Mouse (Mus musculus) heart, embryonic 10.5 days (tissue): ENCODE measurements around the gene Slc15a3. TPM values are rescaled to one million over a fixed set of nuclear protein-coding genes. Genes with fewer than 3 reads are reported as not detected.

ENCODE experiments used
- DNase-seq: peaks from one replicate; pipeline ENCODE4 v3.0.0-alpha.2; 2017; ENCODE audit warnings: low spot score
- H3K27ac ChIP-seq: fragments of 300-500 bp; sonication (generic); 2 replicates; pipeline ENCODE4 v1.5.1; 2016; ENCODE audit warnings: mild to moderate bottlenecking
- H3K27me3 ChIP-seq: fragments of 300-500 bp; sonication (generic); 2 replicates; pipeline ENCODE4 v1.6.1; 2016; ENCODE audit warnings: mild to moderate bottlenecking; ENCODE audit not compliant: poor library complexity, insufficient read depth, severe bottlenecking
- H3K36me3 ChIP-seq: fragments of 300-500 bp; sonication (generic); 2 replicates; pipeline ENCODE4 v1.6.1; 2016; ENCODE audit warnings: mild to moderate bottlenecking, moderate library complexity
- H3K4me1 ChIP-seq: fragments of 300-500 bp; sonication (generic); 2 replicates; pipeline ENCODE4 v1.6.1; 2016; ENCODE audit warnings: mild to moderate bottlenecking
- H3K4me3 ChIP-seq: fragments of 300-500 bp; sonication (generic); 2 replicates; pipeline ENCODE4 v1.5.1; 2016; ENCODE audit warnings: mild to moderate bottlenecking, moderate library complexity
- H3K9me3 ChIP-seq: fragments of 300-500 bp; sonication (generic); 2 replicates; pipeline ENCODE4 v1.6.1; 2016; ENCODE audit warnings: mild to moderate bottlenecking, moderate library complexity
- WGBS: fragments of 180-500 bp; shearing (Covaris S2); methylation state at CpG from one replicate; pipeline ENCODE4 v1.1.7; 2016; 5-methylcytosine and 5-hydroxymethylcytosine counted together
- polyA plus RNA-seq: library from polyadenylated mRNA; unstranded; fragments of >200 nt; fragmentation: Nextera tagmentation; extraction: Ambion mirVana; gene quantifications from 2 replicates; pipeline ENCODE4 v1.2.1, GENCODE M21; 2016

Gene Slc15a3
- 0.16 and 0.22 TPM in 2 replicates for polyA plus RNA-seq

- no peaks in the 10 kb centered on the region for H3K9me3 ChIP-seq
- DNase-seq: no peak
- no peak within 1 kb of the TSS for H3K4me3 ChIP-seq
- no peaks in the 10 kb centered on the region for H3K36me3 ChIP-seq
- H3K4me1 ChIP-seq: peaks cover 18% of the 10 kb centered on the region
- no peak within 1 kb of the TSS for H3K27ac ChIP-seq
- H3K27me3 ChIP-seq: peaks cover 17% of the 10 kb centered on the region; the same call in 1 of the 2 replicates
- 72% methylated on average over 15 of the region's 15 CpGs for WGBS
Measured at GRCm38 (mm10) chr19:10839010-10839892, at the start of gene Slc15a3. Gene Slc15a3, plus strand, starts transcription at chr19:10839727.

DNA sequence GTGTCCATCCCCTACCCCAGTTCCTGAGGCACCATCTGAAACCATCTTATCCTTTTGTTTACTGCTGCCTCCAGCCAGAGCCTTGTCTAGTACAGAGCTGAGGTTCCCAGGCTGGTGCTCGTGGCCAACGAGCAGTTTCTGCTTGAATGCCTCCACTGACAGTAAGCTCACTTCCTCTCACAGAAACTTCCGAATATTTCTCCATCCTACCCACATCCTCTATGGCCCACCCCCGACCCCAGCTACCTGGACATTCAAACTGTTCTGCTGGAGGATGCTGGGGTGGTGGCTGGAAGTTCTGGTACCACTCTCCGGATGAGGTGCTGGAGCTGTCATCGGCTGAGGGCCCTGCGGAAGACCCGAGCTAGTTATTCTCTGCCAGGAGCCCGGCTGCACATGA, 49.2 kb upstream of the Slc15a3 start:
- Histone ChIP-seq H3K27me3 (peaks cover 25% of the 10 kb centered on the region), H3K9me3 (no peaks in the 10 kb centered on the region), H3K27ac (no peak overlapping the region), H3K36me3 (no peaks in the 10 kb centered on the region), H3K4me3 (no peak overlapping the region), H3K4me1 (peaks cover 9% of the 10 kb centered on the region)
- WGBS: 68% methylated on average over 9 of the region's 9 CpGs
- DNase-seq: no peak

- Histone ChIP-seq H3K9me3 (no peaks in the 10 kb centered on the region), H3K4me1 (peaks cover 9% of the 10 kb centered on the region), H3K4me3 (no peak overlapping the region), H3K27me3 (peaks cover 17% of the 10 kb centered on the region), H3K27ac (no peak overlapping the region), H3K36me3 (no peaks in the 10 kb centered on the region)
- no peak for DNase-seq
- WGBS: 58% methylated on average over 3 of the region's 3 CpGs
Measured at GRCm38 (mm10) chr19:10793044-10793443, 46.5 kb upstream of the Slc15a3 start.

DNA sequence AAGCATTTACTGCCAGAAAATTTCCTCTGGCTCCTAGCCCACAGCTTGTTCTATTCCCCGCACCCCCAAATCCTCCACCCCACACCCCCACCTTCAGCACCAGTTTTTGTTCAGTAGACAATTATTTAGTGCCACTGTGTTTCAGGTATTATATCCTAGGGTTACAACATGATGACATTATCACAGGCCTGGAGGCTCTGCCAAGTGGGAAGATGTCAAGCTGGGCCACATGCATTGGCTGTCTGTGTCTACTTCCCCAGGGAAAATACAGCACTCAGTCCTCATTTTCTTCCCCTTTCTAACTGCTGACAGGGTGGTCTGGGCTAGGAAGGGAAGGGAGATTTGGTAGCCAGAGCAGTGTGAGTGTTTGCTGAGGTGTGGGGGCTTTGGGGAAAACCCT, 44.6 kb upstream of the Slc15a3 start:
- peaks cover 18% of the 10 kb centered on the region; the same call in 1 of the 2 replicates for H3K27me3 ChIP-seq
- peaks cover 3% of the 10 kb centered on the region for H3K4me1 ChIP-seq
- H3K4me3 ChIP-seq: no peak overlapping the region
- DNase-seq: no peak
- WGBS: 97% methylated on average over 1 of the region's 1 CpGs
- no peak overlapping the region for H3K27ac ChIP-seq
- H3K36me3 ChIP-seq: no peaks in the 10 kb centered on the region
- no peaks in the 10 kb centered on the region for H3K9me3 ChIP-seq

GRCm38 (mm10) chr19:10798576-10798975, 41.0 kb upstream of the Slc15a3 start:
- H3K9me3 ChIP-seq: no peaks in the 10 kb centered on the region
- H3K4me1 ChIP-seq: no peaks in the 10 kb centered on the region
- H3K4me3 ChIP-seq: no peak overlapping the region
- H3K36me3 ChIP-seq: no peaks in the 10 kb centered on the region
- no peak overlapping the region for H3K27ac ChIP-seq
- WGBS: 54% methylated on average over 10 of the region's 10 CpGs
- peaks cover 21% of the 10 kb centered on the region; the same call in 1 of the 2 replicates for H3K27me3 ChIP-seq
- DNase-seq: no peak

GRCm38 (mm10) chr19:10799155-10799554, 40.4 kb upstream of the Slc15a3 start:
- 85% methylated on average over 17 of the region's 17 CpGs for WGBS
- Histone ChIP-seq H3K27me3 (peaks cover 21% of the 10 kb centered on the region; the same call in 1 of the 2 replicates), H3K4me3 (no peak overlapping the region), H3K36me3 (no peaks in the 10 kb centered on the region), H3K4me1 (no peaks in the 10 kb centered on the region), H3K27ac (0 out of 2 replicates have a peak overlapping the region, but pooled peaks have one; percentile 6), H3K9me3 (no peaks in the 10 kb centered on the region)
- DNase-seq: no peak

DNA sequence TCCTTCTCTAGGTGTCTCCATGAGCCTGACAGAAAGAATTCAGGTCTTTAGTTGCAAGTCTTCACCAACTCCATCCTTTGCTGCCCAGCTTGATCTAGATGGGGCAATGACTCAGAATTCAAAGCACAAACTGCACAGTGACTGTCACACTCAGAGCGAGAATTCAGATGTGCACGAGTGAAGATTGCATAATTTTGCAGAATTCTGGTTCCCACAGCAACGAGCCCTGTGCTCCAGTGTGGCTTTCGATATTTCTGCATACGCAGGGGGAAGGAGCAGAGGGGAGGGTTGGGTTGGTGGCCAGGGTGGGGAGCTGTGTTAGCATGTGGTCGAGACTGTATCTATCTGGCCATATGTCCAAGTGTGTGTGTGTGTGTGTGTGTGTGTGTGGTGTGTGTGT, 38.5 kb upstream of the Slc15a3 start:
- Histone ChIP-seq H3K27ac (no peak overlapping the region), H3K9me3 (no peaks in the 10 kb centered on the region), H3K4me3 (no peak overlapping the region), H3K4me1 (no peaks in the 10 kb centered on the region), H3K36me3 (no peaks in the 10 kb centered on the region), H3K27me3 (peaks cover 21% of the 10 kb centered on the region; the same call in 1 of the 2 replicates)
- DNase-seq: no peak
- 83% methylated on average over 6 of the region's 6 CpGs for WGBS

DNA sequence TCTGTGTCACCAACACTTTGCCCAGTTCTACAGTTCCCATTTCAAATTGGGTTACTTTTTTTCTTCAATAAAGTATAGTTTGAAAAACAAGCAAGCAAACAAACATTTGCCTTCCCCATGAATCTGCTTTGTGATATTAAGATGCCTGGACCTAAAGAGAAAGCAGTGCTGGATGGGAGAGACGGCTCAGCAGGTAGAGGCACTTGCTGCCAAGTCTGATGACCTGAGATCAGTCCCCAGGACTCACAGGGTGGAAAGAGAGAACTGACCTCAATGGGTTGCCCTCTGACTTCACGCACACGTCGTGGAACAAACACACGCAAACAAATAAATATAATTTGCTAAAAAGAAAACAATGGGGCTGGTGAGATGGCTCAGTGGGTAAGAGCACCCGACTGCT, 37.6 kb upstream of the Slc15a3 start:
- DNase-seq: no peak
- Histone ChIP-seq H3K27ac (no peak overlapping the region), H3K36me3 (no peaks in the 10 kb centered on the region), H3K27me3 (peaks cover 21% of the 10 kb centered on the region; the same call in 1 of the 2 replicates), H3K4me1 (no peaks in the 10 kb centered on the region), H3K9me3 (no peaks in the 10 kb centered on the region), H3K4me3 (no peak overlapping the region)
- 83% methylated on average over 6 of the region's 6 CpGs for WGBS

DNA sequence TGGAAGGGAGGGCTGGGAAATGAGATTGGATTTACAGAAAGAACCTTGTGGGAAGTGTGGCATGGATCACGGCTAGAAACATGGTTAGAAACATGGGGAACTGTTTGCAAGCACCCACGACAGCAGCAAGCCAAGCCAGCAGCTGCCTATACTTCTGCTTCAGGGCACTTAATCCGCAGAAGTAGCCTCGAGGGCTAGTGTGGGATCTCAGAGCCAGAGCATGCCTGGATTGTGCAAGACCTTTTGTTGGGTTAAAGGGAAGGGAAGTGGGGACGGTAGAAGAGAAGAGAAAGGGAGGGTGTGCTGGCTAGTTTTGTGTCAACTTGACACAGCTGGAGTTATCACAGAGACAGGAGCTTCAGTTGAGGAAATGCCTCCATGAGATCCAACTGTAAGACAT, 35.8 kb upstream of the Slc15a3 start:
- Histone ChIP-seq H3K36me3 (no peaks in the 10 kb centered on the region), H3K9me3 (no peaks in the 10 kb centered on the region), H3K4me3 (no peak overlapping the region), H3K4me1 (no peaks in the 10 kb centered on the region), H3K27ac (no peak overlapping the region), H3K27me3 (peaks cover 24% of the 10 kb centered on the region; the same call in 1 of the 2 replicates)
- 69% methylated on average over 5 of the region's 5 CpGs for WGBS
- DNase-seq: no peak

GRCm38 (mm10) chr19:10804850-10805660, 34.5 kb upstream of the Slc15a3 start:
- no peak for DNase-seq
- Histone ChIP-seq H3K9me3 (no peaks in the 10 kb centered on the region), H3K27ac (no peak overlapping the region), H3K4me3 (no peak overlapping the region), H3K4me1 (no peaks in the 10 kb centered on the region), H3K36me3 (no peaks in the 10 kb centered on the region), H3K27me3 (peaks cover 15% of the 10 kb centered on the region; the same call in 1 of the 2 replicates)
- 74% methylated on average over 2 of the region's 2 CpGs for WGBS

DNA sequence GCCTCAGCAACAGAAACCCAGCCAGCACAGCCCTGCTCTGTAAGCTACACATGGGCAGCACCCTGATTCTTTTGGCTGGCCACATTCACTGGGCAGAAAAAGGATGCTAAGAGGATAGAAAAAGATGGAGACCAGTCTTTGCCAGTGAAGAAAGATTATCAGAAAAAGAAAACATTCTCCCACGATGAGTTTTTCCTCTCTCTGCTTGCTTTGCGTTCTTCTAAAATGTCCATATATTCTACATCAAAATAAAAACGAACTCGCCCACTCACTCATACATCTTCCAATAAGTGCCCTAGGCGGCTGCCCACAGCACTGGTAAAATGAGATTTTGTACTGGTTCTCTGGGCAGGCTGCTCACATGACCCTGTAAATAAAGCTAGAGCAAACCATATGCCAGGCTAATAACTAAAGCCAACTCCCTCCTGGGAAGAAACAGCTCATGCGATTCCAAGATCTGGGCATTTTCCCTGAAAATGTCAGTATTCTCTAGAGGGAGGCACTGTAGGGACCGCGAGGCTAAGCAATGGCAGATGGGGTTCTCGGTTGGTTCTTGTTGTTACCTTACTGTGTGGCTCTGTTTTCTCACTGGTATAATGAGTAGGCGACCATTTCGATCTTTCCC, 33.8 kb upstream of the Slc15a3 start:
- WGBS: 80% methylated on average over 11 of the region's 11 CpGs
- no peaks in the 10 kb centered on the region for H3K4me1 ChIP-seq
- no peak overlapping the region for H3K27ac ChIP-seq
- H3K27me3 ChIP-seq: peaks cover 8% of the 10 kb centered on the region; the same call in 1 of the 2 replicates
- no peaks in the 10 kb centered on the region for H3K36me3 ChIP-seq
- no peaks in the 10 kb centered on the region for H3K9me3 ChIP-seq
- no peak for DNase-seq
- no peak overlapping the region for H3K4me3 ChIP-seq

DNA sequence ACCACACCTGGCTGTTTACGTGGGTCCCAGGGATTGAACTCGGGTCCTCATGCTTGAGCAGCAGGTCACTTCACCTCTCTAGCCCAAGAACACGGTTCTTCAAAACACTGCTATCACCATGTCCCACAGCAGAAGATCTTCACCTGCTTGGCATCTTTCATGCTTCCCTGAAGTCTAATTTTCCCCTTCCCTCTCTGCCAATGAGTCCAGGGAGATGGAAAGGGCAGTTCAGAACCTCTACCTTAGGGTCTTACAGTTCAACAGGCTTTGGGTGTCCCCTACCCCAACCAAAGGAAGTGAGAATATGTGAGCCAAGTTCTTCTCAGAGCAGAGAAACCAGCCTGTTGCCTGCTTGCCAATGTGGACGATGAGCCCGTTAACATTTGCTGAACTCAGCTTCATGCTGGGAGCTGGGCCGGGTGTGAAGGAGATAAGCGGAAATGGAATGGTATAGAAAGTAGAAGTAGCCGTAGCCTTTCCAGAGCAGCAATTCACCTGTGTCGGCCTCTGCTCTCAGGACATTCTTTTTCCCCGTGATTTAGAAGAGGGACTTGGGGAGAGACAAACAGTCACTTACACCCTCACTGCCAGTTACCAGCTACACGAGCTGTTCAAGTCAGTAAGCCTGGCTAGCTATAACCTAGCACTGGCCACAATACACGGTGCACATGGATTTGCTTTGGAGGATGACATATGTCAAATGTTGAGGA, 30.8 kb upstream of the Slc15a3 start:
- Histone ChIP-seq H3K27me3 (peaks cover 4% of the 10 kb centered on the region; the same call in 1 of the 2 replicates), H3K36me3 (no peaks in the 10 kb centered on the region), H3K27ac (no peak overlapping the region), H3K9me3 (no peaks in the 10 kb centered on the region), H3K4me1 (no peaks in the 10 kb centered on the region), H3K4me3 (no peak overlapping the region)
- no peak for DNase-seq
- WGBS: 75% methylated on average over 12 of the region's 12 CpGs
